Mouse (Mus musculus) retina, postnatal 1 day (tissue): ENCODE results near the gene Tstd2.

ENCODE experiments used
- DNase-seq: peaks from one replicate; pipeline ENCODE4 v3.0.0-alpha.2; 2012

The Tstd2 gene

GRCm38 (mm10) chr4:46138287-46139222 is at the start of gene Tstd2, which contains the start of gene Ncbp1:
TSS of gene Tstd2 (minus strand) at chr4:46138694.
TSS of gene Ncbp1 (plus strand) at chr4:46138613.
- DNase-seq: peak; percentile 96

GRCm38 (mm10) chr4:46186466-46186865 is 48.0 kb upstream of the Tstd2 start:
- DNase-seq: no peak

GRCm38 (mm10) chr4:46185890-46186289 is 47.4 kb upstream of the Tstd2 start:
- no peak for DNase-seq

DNA sequence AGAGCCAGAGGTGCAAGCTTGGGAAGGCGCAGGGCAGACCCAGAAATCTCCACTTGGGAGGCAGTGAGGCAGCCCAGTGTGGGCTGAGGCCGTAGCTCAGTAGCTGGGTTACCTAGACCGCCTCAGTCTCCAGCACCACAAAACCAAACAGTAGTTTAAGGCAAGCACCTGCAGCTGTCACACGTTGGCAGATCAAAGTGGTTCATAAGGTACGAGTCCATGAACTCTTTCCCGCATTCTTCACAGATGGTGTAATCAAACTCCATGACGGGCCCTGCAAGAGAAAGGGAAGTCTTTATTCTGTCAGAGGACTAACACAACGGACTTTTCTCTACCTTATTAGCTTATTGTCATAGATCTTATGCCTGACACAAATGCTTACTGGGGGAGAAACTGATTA is 46.9 kb upstream of the Tstd2 start:
- DNase-seq: no peak

DNA sequence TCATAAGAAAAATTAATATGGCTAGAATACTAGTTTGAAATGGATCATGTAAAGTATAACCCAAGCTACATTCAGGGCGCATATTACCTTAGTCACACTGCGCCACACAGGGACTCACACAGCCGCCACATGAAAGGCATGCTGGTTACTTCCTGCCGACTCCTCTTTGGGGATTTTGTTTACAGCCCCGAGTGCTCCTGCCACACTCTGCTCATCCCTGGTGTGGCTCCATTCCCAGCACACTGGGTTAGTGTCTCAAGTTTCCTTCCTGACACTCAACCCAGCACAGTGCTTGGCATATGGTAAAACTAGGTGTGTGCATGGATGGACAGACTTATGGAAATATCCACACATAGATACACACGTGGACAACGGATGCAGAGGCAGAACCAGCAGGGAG is 43.7 kb upstream of the Tstd2 start:
- no peak for DNase-seq

- DNase-seq: no peak
Measured at GRCm38 (mm10) chr4:46181168-46181567, 42.7 kb upstream of the Tstd2 start.

- DNase-seq: no peak
Measured at GRCm38 (mm10) chr4:46177496-46177895, 39.0 kb upstream of the Tstd2 start.

DNA sequence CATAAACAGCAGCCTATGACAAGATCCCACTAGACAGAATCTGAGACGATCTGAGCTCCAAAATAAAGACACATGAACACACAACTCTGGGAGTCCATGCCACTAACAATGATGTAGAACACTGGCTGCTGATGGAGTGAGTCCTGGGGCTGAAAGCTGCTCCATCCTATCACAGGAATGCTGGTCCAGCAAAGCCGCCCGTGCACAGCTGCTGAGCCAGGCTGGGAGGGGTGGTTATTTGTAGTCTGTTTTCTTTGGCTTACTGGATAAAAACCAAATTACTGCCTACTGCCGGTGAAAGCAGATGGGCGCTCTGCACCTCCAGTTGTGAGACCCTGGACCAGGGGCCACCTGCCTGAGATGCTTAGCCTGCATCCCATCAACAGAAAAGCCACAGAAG is 38.5 kb upstream of the Tstd2 start:
- DNase-seq: no peak

GRCm38 (mm10) chr4:46176313-46176712 is 37.8 kb upstream of the Tstd2 start:
- no peak for DNase-seq

GRCm38 (mm10) chr4:46171761-46172160 is 33.3 kb upstream of the Tstd2 start:
- DNase-seq: no peak

GRCm38 (mm10) chr4:46165831-46166230 is 27.3 kb upstream of the Tstd2 start:
- DNase-seq: no peak

- no peak for DNase-seq
Measured at GRCm38 (mm10) chr4:46164027-46164426, 25.5 kb upstream of the Tstd2 start.

GRCm38 (mm10) chr4:46151903-46152544 is 13.5 kb upstream of the Tstd2 start:
- DNase-seq: no peak

GRCm38 (mm10) chr4:46146881-46147280 is 8.4 kb upstream of the Tstd2 start:
- no peak for DNase-seq

- DNase-seq: peak; percentile 18
Measured at GRCm38 (mm10) chr4:46144323-46144722, 5.8 kb upstream of the Tstd2 start.

- no peak for DNase-seq
Measured at GRCm38 (mm10) chr4:46137629-46138286, 736 bp downstream of the Tstd2 start.

- no peak for DNase-seq
Measured at GRCm38 (mm10) chr4:46131791-46132190, 6.7 kb downstream of the Tstd2 start.

GRCm38 (mm10) chr4:46130221-46130620 is 8.3 kb downstream of the Tstd2 start:
- DNase-seq: peak; percentile 70

DNA sequence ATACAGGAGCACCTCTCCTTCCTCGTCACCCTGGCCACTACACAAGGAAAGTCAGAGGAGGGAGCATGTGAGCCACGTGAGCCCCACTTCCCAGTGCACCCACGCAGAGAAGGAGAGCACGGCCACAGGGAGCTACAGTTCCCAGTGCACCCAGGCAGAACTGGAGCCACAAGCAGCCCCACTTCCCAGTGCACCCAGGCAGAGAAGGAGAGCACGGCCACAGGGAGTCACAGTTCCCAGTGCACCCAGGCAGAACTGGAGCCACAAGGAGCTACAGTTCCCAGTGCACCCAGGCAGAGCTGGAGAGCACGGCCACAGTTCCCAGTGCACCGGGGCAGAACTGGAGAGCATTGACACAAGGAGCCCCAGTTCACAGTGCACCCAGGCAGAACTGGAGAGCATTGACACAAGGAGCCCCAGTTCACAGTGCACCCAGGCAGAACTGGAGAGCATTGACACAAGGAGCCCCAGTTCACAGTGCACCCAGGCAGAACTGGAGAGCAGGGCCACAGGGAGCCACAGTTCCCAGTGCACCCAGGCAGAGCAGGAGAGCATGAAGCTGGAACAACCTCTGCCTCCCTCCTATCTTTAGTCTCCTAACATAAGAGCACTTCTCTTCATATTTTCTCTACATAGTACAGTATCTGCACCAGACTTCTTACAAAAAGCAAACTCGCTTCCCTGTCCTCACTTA is 9.0 kb downstream of the Tstd2 start:
- no peak for DNase-seq

DNA sequence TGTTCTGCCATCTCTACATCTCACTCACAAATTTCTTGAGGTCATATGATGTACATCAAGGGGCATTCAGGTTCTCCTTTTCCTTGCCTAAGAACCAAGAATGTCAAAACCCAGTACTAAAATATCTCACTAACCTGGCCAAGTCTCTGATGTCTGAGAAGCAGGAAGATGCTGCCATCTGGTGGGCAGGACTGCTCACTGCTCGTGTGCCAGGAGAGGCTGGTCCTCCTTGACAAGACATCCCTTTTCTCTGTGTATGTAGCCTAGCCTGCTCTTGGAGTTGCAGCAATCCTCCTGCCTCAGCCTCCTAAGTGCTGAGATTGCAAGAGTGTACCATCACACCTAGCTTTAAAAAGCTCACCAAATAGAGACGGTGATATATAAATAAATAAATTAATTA is 12.0 kb downstream of the Tstd2 start:
- peak; percentile 73 for DNase-seq

DNA sequence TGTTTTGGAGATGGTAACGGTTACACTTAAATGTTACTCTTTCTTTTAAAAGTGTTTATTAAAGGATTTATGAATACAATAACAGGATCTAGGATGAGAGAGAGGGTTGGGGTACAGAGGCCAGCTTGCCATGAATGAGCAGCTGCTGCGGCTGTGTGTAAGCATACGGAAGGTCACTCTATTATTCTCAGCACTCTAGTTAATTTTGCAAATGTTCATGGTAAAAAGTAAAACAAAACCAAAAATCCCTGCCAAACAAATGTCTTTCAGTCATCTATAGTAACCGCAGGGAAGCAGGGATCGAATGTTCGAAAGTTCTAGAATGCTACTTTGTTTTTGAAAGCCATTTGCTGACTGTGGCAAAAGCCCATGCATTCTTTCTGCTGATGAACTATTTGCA is 15.1 kb downstream of the Tstd2 start:
- no peak for DNase-seq

GRCm38 (mm10) chr4:46120767-46121166 is 17.7 kb downstream of the Tstd2 start:
- DNase-seq: no peak

DNA sequence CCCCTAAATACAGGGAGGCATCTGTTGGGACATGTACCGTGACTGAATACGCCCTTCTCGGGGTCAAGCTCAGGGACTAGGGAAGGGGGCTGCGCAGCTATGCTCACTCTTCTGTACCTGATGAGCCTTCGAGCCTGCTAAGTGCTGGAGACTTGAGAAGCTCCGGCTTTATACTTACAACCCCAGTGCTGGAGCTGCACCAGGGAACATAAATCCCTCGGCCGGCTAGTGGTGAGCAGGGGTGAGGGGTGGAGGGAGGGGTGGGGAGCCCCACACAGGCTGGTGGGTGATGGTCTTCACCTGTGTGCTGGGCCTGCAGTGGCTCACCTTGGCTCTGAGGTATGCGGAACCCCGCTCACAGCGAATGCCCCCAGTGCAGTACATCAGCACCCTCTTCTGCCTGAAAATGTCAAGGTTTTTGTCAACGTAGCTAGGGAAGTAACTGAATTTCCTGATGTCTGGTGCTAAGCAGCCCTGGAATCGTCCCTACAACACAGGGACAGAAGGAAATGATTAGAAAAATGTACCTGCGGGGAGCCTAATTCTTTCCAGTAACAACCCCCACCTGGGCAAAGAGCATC is 18.9 kb downstream of the Tstd2 start:
- no peak for DNase-seq
